Mouse (Mus musculus): Measurements from ENCODE around the gene Vat1. TPM values are rescaled to one million over a fixed set of nuclear protein-coding genes. Genes with fewer than 3 reads are reported as not detected.
A peak's percentile ranks its signal among the peaks of the same experiment; 100 is the strongest.

Gene Vat1
- polyA plus RNA-seq, 1 experiment from 2014 or later: 125 TPM

- Histone ChIP-seq H3K27me3 (replicated peaks; ENCODE audit: control insufficient read depth, insufficient read depth, low read length) (no peaks in the 10 kb centered on the region), H3K4me1 (ENCODE audit: control insufficient read depth, insufficient read depth, low read depth, low read length) (peaks cover 31% of the 10 kb centered on the region), H3K9me3 (ENCODE audit: control insufficient read depth, low read length) (no peaks in the 10 kb centered on the region), H3K4me2 (ENCODE audit: low read length) (no peak overlapping the region), H3K27ac (ENCODE audit: low read depth, low read length) (no peak overlapping the region), H3K4me3 (ENCODE audit: low read length) (no peak overlapping the region), H3K36me3 (ENCODE audit: control insufficient read depth, insufficient read depth, low read length) (peaks cover 36% of the 10 kb centered on the region), H3K9ac (ENCODE audit: low read depth, low read length) (no peak overlapping the region)
- WGBS: 54% methylated on average over 14 of the region's 14 CpGs
- no peak for ATAC-seq
Measured at GRCm38 (mm10) chr11:101462141-101462540, 3.9 kb downstream of the Vat1 start.

DNA sequence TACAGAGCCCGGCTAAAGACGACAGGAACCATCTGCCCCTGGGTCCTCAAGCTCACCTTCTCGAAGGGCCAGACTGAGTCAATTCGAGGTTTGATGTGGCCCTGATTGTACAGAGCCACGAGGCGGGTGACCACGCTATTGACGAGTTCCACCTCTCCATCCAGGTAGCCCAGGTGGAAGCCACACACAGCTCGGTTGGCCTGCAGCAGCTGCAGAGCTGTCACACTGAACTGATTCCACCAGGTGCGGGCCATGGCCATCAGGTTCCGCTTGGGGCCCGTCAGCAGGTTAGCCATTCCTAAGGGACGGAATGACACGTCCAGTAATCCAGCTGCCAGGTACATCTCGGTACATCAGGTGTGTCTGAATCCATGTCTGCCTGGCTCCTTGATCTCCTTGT is 5.7 kb downstream of the Vat1 start:
- ATAC-seq: no peak
- H3K36me3 ChIP-seq (ENCODE audit: control insufficient read depth, insufficient read depth, low read length): peaks cover 36% of the 10 kb centered on the region

GRCm38 (mm10) chr11:101459716-101460115 is 6.3 kb downstream of the Vat1 start:
- no peaks in the 10 kb centered on the region for H3K27me3 ChIP-seq (replicated peaks; ENCODE audit: control insufficient read depth, insufficient read depth, low read length)

More for the DNA sequence above, 5.7 kb downstream of the Vat1 start:
- Histone ChIP-seq H3K27ac (ENCODE audit: low read depth, low read length) (no peak overlapping the region), H3K27me3 (replicated peaks; ENCODE audit: control insufficient read depth, insufficient read depth, low read length) (no peaks in the 10 kb centered on the region), H3K9ac (ENCODE audit: low read depth, low read length) (no peak overlapping the region), H3K4me2 (ENCODE audit: low read length) (no peak overlapping the region), H3K4me3 (ENCODE audit: low read length) (no peak overlapping the region), H3K9me3 (ENCODE audit: control insufficient read depth, low read length) (no peaks in the 10 kb centered on the region), H3K4me1 (ENCODE audit: control insufficient read depth, insufficient read depth, low read depth, low read length) (peaks cover 24% of the 10 kb centered on the region)
- WGBS: 91% methylated on average over 15 of the region's 15 CpGs

GRCm38 (mm10) chr11:101458217-101458616 is 7.8 kb downstream of the Vat1 start:
- ATAC-seq: no peak
- H3K36me3 ChIP-seq (ENCODE audit: control insufficient read depth, insufficient read depth, low read length): peaks cover 36% of the 10 kb centered on the region
- H3K4me2 ChIP-seq (ENCODE audit: low read length): no peak overlapping the region
- H3K4me3 ChIP-seq (ENCODE audit: low read length): no peak overlapping the region
- H3K9ac ChIP-seq (ENCODE audit: low read depth, low read length): no peak overlapping the region; the same call in 1 of the 2 replicates
- 85% methylated on average over 12 of the region's 12 CpGs for WGBS
- no peaks in the 10 kb centered on the region for H3K27me3 ChIP-seq (replicated peaks; ENCODE audit: control insufficient read depth, insufficient read depth, low read length)
- peaks cover 11% of the 10 kb centered on the region for H3K4me1 ChIP-seq (ENCODE audit: control insufficient read depth, insufficient read depth, low read depth, low read length)
- H3K9me3 ChIP-seq (ENCODE audit: control insufficient read depth, low read length): no peaks in the 10 kb centered on the region
- H3K27ac ChIP-seq (ENCODE audit: low read depth, low read length): no peak overlapping the region

More at GRCm38 (mm10) chr11:101459716-101460115, 6.3 kb downstream of the Vat1 start:
- Histone ChIP-seq H3K27ac (ENCODE audit: low read depth, low read length) (no peak overlapping the region), H3K36me3 (ENCODE audit: control insufficient read depth, insufficient read depth, low read length) (peaks cover 36% of the 10 kb centered on the region), H3K4me2 (ENCODE audit: low read length) (no peak overlapping the region), H3K9me3 (ENCODE audit: control insufficient read depth, low read length) (no peaks in the 10 kb centered on the region), H3K4me3 (ENCODE audit: low read length) (no peak overlapping the region), H3K9ac (ENCODE audit: low read depth, low read length) (no peak overlapping the region), H3K4me1 (ENCODE audit: control insufficient read depth, insufficient read depth, low read depth, low read length) (peaks cover 24% of the 10 kb centered on the region)
- 35% methylated on average over 6 of the region's 6 CpGs for WGBS
- ATAC-seq: no peak; the same call in 1 of the 2 replicates

DNA sequence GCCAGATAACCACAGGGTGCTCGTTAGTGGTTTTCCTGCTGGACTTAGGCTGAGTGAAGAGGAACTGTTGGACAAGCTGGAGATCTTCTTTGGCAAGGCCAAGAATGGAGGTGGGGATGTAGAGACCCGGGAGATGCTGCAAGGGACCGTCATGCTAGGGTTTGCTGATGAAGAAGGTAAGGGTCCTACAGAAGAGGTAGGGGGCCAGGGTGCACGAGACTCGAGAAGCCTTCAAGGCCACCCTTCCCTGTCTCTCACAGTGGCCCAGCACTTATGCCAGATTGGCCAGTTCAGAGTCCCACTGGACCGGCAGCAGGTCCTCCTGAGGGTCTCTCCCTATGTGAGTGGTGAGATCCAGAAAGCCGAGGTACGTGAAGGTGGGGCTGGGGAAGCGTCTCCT is 8.4 kb downstream of the Vat1 start:
- H3K36me3 ChIP-seq (ENCODE audit: control insufficient read depth, insufficient read depth, low read length): peaks cover 36% of the 10 kb centered on the region
- ATAC-seq: no peak
- no peak overlapping the region for H3K4me3 ChIP-seq (ENCODE audit: low read length)
- H3K4me2 ChIP-seq (ENCODE audit: low read length): no peak overlapping the region
- no peaks in the 10 kb centered on the region for H3K27me3 ChIP-seq (replicated peaks; ENCODE audit: control insufficient read depth, insufficient read depth, low read length)
- 93% methylated on average over 9 of the region's 9 CpGs for WGBS
- peaks cover 6% of the 10 kb centered on the region for H3K4me1 ChIP-seq (ENCODE audit: control insufficient read depth, insufficient read depth, low read depth, low read length)
- no peaks in the 10 kb centered on the region for H3K9me3 ChIP-seq (ENCODE audit: control insufficient read depth, low read length)
- no peak overlapping the region for H3K9ac ChIP-seq (ENCODE audit: low read depth, low read length)
- no peak overlapping the region for H3K27ac ChIP-seq (ENCODE audit: low read depth, low read length)

DNA sequence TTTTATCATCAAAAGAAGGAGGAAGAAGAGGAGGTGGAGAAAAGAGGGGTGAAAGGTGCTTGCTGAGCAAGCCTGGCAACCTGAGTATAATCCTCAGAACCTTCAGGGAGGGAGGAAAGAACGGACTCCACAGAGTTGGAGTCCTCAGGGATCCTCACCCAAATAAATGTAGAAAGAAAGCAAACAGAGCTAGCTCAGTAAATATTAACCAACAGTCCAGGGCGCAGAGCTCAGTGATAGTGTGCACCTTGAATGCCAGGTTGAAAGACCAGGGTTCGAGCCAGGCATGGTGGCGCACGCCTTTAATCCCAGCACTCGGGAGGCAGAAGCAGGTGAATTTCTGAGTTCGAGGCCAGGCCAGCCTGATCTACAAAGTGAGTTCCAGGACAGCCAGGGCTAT is 10.4 kb downstream of the Vat1 start:
- H3K27me3 ChIP-seq (replicated peaks; ENCODE audit: control insufficient read depth, insufficient read depth, low read length): no peaks in the 10 kb centered on the region
- H3K4me1 ChIP-seq (ENCODE audit: control insufficient read depth, insufficient read depth, low read depth, low read length): no peaks in the 10 kb centered on the region
- H3K4me2 ChIP-seq (ENCODE audit: low read length): no peak overlapping the region
- no peaks in the 10 kb centered on the region for H3K9me3 ChIP-seq (ENCODE audit: control insufficient read depth, low read length)
- no peak overlapping the region for H3K27ac ChIP-seq (ENCODE audit: low read depth, low read length)
- H3K4me3 ChIP-seq (ENCODE audit: low read length): no peak overlapping the region
- peaks cover 25% of the 10 kb centered on the region for H3K36me3 ChIP-seq (ENCODE audit: control insufficient read depth, insufficient read depth, low read length)
- no peak overlapping the region for H3K9ac ChIP-seq (ENCODE audit: low read depth, low read length)
- WGBS: 89% methylated on average over 7 of the region's 7 CpGs
- ATAC-seq: no peak

GRCm38 (mm10) chr11:101454702-101455101 is 11.3 kb downstream of the Vat1 start:
- Histone ChIP-seq H3K36me3 (ENCODE audit: control insufficient read depth, insufficient read depth, low read length) (peaks cover 15% of the 10 kb centered on the region), H3K4me2 (ENCODE audit: low read length) (no peak overlapping the region), H3K27me3 (replicated peaks; ENCODE audit: control insufficient read depth, insufficient read depth, low read length) (no peaks in the 10 kb centered on the region), H3K4me1 (ENCODE audit: control insufficient read depth, insufficient read depth, low read depth, low read length) (no peaks in the 10 kb centered on the region), H3K27ac (ENCODE audit: low read depth, low read length) (peak overlapping the region; percentile 26; the same call in 1 of the 2 replicates), H3K4me3 (ENCODE audit: low read length) (no peak overlapping the region), H3K9me3 (ENCODE audit: control insufficient read depth, low read length) (no peaks in the 10 kb centered on the region), H3K9ac (ENCODE audit: low read depth, low read length) (no peak overlapping the region)
- WGBS: 30% methylated on average over 6 of the region's 6 CpGs
- ATAC-seq: peak; percentile 67

DNA sequence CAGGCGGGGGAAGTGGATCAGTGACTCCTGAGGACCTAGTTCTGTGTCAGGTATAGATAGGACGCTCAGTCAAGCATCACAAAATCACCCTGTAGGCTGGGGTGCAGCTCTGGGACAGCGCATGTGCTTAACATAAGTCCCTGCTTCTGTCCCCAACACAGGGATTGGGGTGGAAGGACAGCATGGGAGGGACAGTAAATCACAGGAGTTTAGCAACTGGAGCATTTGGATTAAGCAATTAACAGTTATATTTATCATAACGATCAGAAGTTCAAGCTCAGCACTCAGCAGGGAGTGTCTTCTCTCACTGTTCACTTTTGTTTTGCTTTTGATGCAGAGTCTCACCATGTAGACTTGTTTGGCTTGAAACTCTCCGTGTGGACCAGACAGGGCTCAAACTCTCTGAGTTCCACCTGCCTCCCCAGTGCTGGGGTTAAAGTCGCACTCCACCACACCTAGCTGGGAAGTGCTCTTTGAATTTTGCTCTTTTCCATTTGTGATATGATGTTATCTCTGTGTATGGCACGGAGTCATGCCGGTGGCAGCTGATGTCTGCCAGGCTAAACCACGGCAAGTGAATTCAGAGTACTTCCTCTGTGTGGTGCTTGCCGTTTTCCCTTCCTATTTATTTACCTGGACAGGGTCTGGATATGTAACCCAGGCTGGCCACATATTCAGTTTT is 13.8 kb downstream of the Vat1 start:
- Histone ChIP-seq H3K27ac (ENCODE audit: low read depth, low read length) (no peak overlapping the region), H3K9ac (ENCODE audit: low read depth, low read length) (no peak overlapping the region), H3K36me3 (ENCODE audit: control insufficient read depth, insufficient read depth, low read length) (no peaks in the 10 kb centered on the region), H3K4me2 (ENCODE audit: low read length) (no peak overlapping the region), H3K4me1 (ENCODE audit: control insufficient read depth, insufficient read depth, low read depth, low read length) (no peaks in the 10 kb centered on the region), H3K27me3 (replicated peaks; ENCODE audit: control insufficient read depth, insufficient read depth, low read length) (no peaks in the 10 kb centered on the region), H3K9me3 (ENCODE audit: control insufficient read depth, low read length) (no peaks in the 10 kb centered on the region), H3K4me3 (ENCODE audit: low read length) (no peak overlapping the region)
- ATAC-seq: no peak
- WGBS: 78% methylated on average over 10 of the region's 10 CpGs

- WGBS: 95% methylated on average over 10 of the region's 10 CpGs
- no peak for ATAC-seq
- no peaks in the 10 kb centered on the region for H3K4me1 ChIP-seq (ENCODE audit: control insufficient read depth, insufficient read depth, low read depth, low read length)
- no peaks in the 10 kb centered on the region for H3K27me3 ChIP-seq (replicated peaks; ENCODE audit: control insufficient read depth, insufficient read depth, low read length)
- no peak overlapping the region for H3K4me2 ChIP-seq (ENCODE audit: low read length)
- H3K9ac ChIP-seq (ENCODE audit: low read depth, low read length): no peak overlapping the region
- no peaks in the 10 kb centered on the region for H3K36me3 ChIP-seq (ENCODE audit: control insufficient read depth, insufficient read depth, low read length)
- no peaks in the 10 kb centered on the region for H3K9me3 ChIP-seq (ENCODE audit: control insufficient read depth, low read length)
- H3K4me3 ChIP-seq (ENCODE audit: low read length): no peak overlapping the region
- no peak overlapping the region for H3K27ac ChIP-seq (ENCODE audit: low read depth, low read length)
Measured at GRCm38 (mm10) chr11:101451536-101451935, 14.5 kb downstream of the Vat1 start.
